Mouse (Mus musculus) liver, adult 2 months (tissue): ENCODE measurements around the gene Shisal2a. TPM values are rescaled to one million over a fixed set of nuclear protein-coding genes. Genes with fewer than 3 reads are reported as not detected.

Source experiments
- DNase-seq: peaks from one replicate; pipeline ENCODE4 v3.0.0-alpha.2; 2011; ENCODE audit warnings: low read depth, low spot score; ENCODE audit errors: extremely low read depth
- H3K27ac ChIP-seq: fragments of 200-500 bp; replicated peaks from 2 replicates; pipeline ENCODE4 v1.5.1; 2012; ENCODE audit warnings: low read depth, mild to moderate bottlenecking, control low read depth, inconsistent platforms, low read length; ENCODE audit not compliant: insufficient read depth
- H3K27me3 ChIP-seq: fragments of 200-500 bp; 2 replicates; pipeline ENCODE4 v1.6.1; 2012; ENCODE audit warnings: mild to moderate bottlenecking, moderate library complexity, low read length, inconsistent platforms; ENCODE audit not compliant: control insufficient read depth, insufficient read depth
- H3K36me3 ChIP-seq: fragments of 200-500 bp; 2 replicates; pipeline ENCODE4 v1.6.1; 2012; ENCODE audit warnings: low read length, inconsistent platforms; ENCODE audit not compliant: control insufficient read depth, insufficient read depth
- H3K4me1 ChIP-seq: fragments of 200-500 bp; 2 replicates; pipeline ENCODE4 v1.6.1; 2011; ENCODE audit warnings: low read length; ENCODE audit not compliant: control insufficient read depth, insufficient read depth
- H3K4me3 ChIP-seq: fragments of 200-500 bp; 2 replicates; pipeline ENCODE4 v1.5.1; 2011; ENCODE audit warnings: low read depth, mild to moderate bottlenecking, control low read depth, low read length, moderate library complexity; ENCODE audit not compliant: insufficient read depth
- H3K79me2 ChIP-seq: fragments of 200-500 bp; 2 replicates; pipeline ENCODE4 v1.6.1; 2012; ENCODE audit warnings: inconsistent platforms, mild to moderate bottlenecking, low read length, moderate library complexity; ENCODE audit not compliant: control insufficient read depth, insufficient read depth
- H3K9ac ChIP-seq: fragments of 200-500 bp; 2 replicates; pipeline ENCODE4 v1.6.1; 2012; ENCODE audit warnings: low read depth, mild to moderate bottlenecking, control low read depth, inconsistent platforms, low read length
- CTCF ChIP-seq: fragments of 200-500 bp; IDR thresholded peaks from 2 replicates; pipeline ENCODE4 v1.5.1; 2011; ENCODE audit warnings: low read depth, low read length, control low read depth
- POLR2A ChIP-seq: fragments of 200-500 bp; IDR thresholded peaks from 2 replicates; pipeline ENCODE4 v1.6.1; 2011; ENCODE audit warnings: low read length, control low read depth; ENCODE audit not compliant: insufficient read depth; ENCODE audit errors: extremely low read depth
- WGBS: fragments of 180-500 bp; shearing (Covaris S2); methylation state at CpG from one replicate; pipeline ENCODE4 v1.1.7; 2018; 5-methylcytosine and 5-hydroxymethylcytosine counted together
- polyA plus RNA-seq: library from polyadenylated mRNA; depleted of rRNA; stranded (reverse); fragments of >200 nt; gene quantifications from 2 replicates; pipeline ENCODE4 v1.2.3, GENCODE M21; 2012
- total RNA-seq: library from RNA; depleted of rRNA; stranded (reverse); fragments of >200 nt; gene quantifications from 2 replicates; pipeline ENCODE4 v1.2.3, GENCODE M21; 2014

The Shisal2a gene
- total and polyA plus RNA-seq, 2 experiments = not detected

- no peak for DNase-seq
- 75% methylated on average over 7 of the region's 7 CpGs for WGBS
- no peak overlapping the region for H3K9ac ChIP-seq
- H3K4me3 ChIP-seq = no peak overlapping the region
- no peak for TF ChIP-seq CTCF
- no peaks in the 10 kb centered on the region for H3K79me2 ChIP-seq
- no peaks in the 10 kb centered on the region for H3K27me3 ChIP-seq
- H3K36me3 ChIP-seq = no peaks in the 10 kb centered on the region
- peaks cover 25% of the 10 kb centered on the region for H3K4me1 ChIP-seq
- H3K27ac ChIP-seq = no peak overlapping the region
Measured at GRCm38 (mm10) chr4:108344631-108345083, 38.5 kb downstream of the Shisal2a start.

- H3K27ac ChIP-seq = no peak overlapping the region
- H3K36me3 ChIP-seq = peaks cover 5% of the 10 kb centered on the region; the same call in 1 of the 2 replicates
- no peak overlapping the region for H3K4me3 ChIP-seq
- TF ChIP-seq CTCF (peak; percentile 58), POLR2A (no peak)
- no peaks in the 10 kb centered on the region for H3K79me2 ChIP-seq
- DNase-seq = peak; percentile 51
- WGBS = 28% methylated on average over 4 of the region's 4 CpGs
- H3K4me1 ChIP-seq = peaks cover 18% of the 10 kb centered on the region
- no peaks in the 10 kb centered on the region for H3K27me3 ChIP-seq
- H3K9ac ChIP-seq = no peak overlapping the region
Measured at GRCm38 (mm10) chr4:108339277-108339690, 43.9 kb downstream of the Shisal2a start.

- peaks cover 7% of the 10 kb centered on the region for H3K36me3 ChIP-seq
- H3K9ac ChIP-seq = no peak overlapping the region
- 56% methylated on average over 10 of the region's 10 CpGs for WGBS
- no peak for DNase-seq
- no peaks in the 10 kb centered on the region for H3K27me3 ChIP-seq
- H3K4me1 ChIP-seq = peaks cover 18% of the 10 kb centered on the region
- no peak for TF ChIP-seq CTCF
- TF ChIP-seq POLR2A = no peak
- H3K79me2 ChIP-seq = no peaks in the 10 kb centered on the region
- H3K4me3 ChIP-seq = no peak overlapping the region
- H3K27ac ChIP-seq = peak overlapping the region; percentile 53; the same call in 1 of the 2 replicates
Measured at GRCm38 (mm10) chr4:108338811-108339210, 44.3 kb downstream of the Shisal2a start.

GRCm38 (mm10) chr4:108338321-108338733 lies 44.8 kb downstream of the Shisal2a start:
- peaks cover 18% of the 10 kb centered on the region for H3K4me1 ChIP-seq
- DNase-seq = peak; percentile 84
- peak overlapping the region; percentile 53 for H3K27ac ChIP-seq
- H3K9ac ChIP-seq = peak overlapping the region; percentile 21; the same call in 1 of the 2 replicates
- no peak for TF ChIP-seq POLR2A
- no peak for TF ChIP-seq CTCF
- no peaks in the 10 kb centered on the region for H3K79me2 ChIP-seq
- no peaks in the 10 kb centered on the region for H3K27me3 ChIP-seq
- no peak overlapping the region for H3K4me3 ChIP-seq
- peaks cover 7% of the 10 kb centered on the region for H3K36me3 ChIP-seq
- 20% methylated on average over 9 of the region's 9 CpGs for WGBS

- no peak for DNase-seq
- Histone ChIP-seq H3K9ac (no peak overlapping the region), H3K79me2 (no peaks in the 10 kb centered on the region), H3K27ac (peak overlapping the region; percentile 53), H3K27me3 (no peaks in the 10 kb centered on the region), H3K36me3 (peaks cover 10% of the 10 kb centered on the region), H3K4me1 (peaks cover 18% of the 10 kb centered on the region), H3K4me3 (no peak overlapping the region)
- 43% methylated on average over 3 of the region's 3 CpGs for WGBS
- TF ChIP-seq CTCF = no peak
Measured at GRCm38 (mm10) chr4:108337817-108338216, 45.3 kb downstream of the Shisal2a start.

- Histone ChIP-seq H3K27me3 (no peaks in the 10 kb centered on the region), H3K9ac (no peak overlapping the region), H3K79me2 (no peaks in the 10 kb centered on the region), H3K36me3 (peaks cover 10% of the 10 kb centered on the region), H3K27ac (peak overlapping the region; percentile 22; the same call in 1 of the 2 replicates), H3K4me1 (peaks cover 18% of the 10 kb centered on the region), H3K4me3 (no peak overlapping the region)
- TF ChIP-seq CTCF = no peak
- no peak for TF ChIP-seq POLR2A
- DNase-seq = peak; percentile 94
- 22% methylated on average over 2 of the region's 2 CpGs for WGBS
Measured at GRCm38 (mm10) chr4:108336765-108337164, 46.4 kb downstream of the Shisal2a start.
